Mouse (Mus musculus): ENCODE results near the gene Ccdc71. TPM values are rescaled to one million over a fixed set of nuclear protein-coding genes. Genes with fewer than 3 reads are reported as not detected.

Ccdc71 gene
- polyA plus RNA-seq, 2 experiments: 29.2 to 45.4 TPM

- 91% methylated on average over 2 of the region's 2 CpGs for WGBS
- Histone ChIP-seq H3K27me3 (ENCODE audit: control insufficient read depth, insufficient read depth, low read length) (no peaks in the 10 kb centered on the region), H3K4me2 (replicated peaks; ENCODE audit: low read depth, low read length, severe bottlenecking) (no peak overlapping the region), H3K36me3 (ENCODE audit: control insufficient read depth, insufficient read depth, low read length) (peaks cover 51% of the 10 kb centered on the region), H3K27ac (replicated peaks; ENCODE audit: low read depth, low read length) (no peak overlapping the region), H3K4me3 (replicated peaks; ENCODE audit: low read length) (no peak overlapping the region), H3K4me1 (ENCODE audit: control insufficient read depth, insufficient read depth, low read length) (peaks cover 6% of the 10 kb centered on the region), H3K9me3 (ENCODE audit: control insufficient read depth, low read length) (peaks cover 3% of the 10 kb centered on the region; the same call in 1 of the 2 replicates), H3K9ac (ENCODE audit: low read depth, low read length, severe bottlenecking) (no peak overlapping the region)
- no peak for DNase-seq (ENCODE audit: low spot score)
- no peak for TF ChIP-seq POLR2A (IDR thresholded peaks at IDR 0.05; ENCODE audit: borderline replicate concordance, extremely low read depth, insufficient read depth, insufficient read length)
- no peak for ATAC-seq (ENCODE audit: low FRiP score, low read depth)
These were observed 5.9 kb downstream of the Ccdc71 start for GRCm38 (mm10) chr9:108466219-108466618.

GRCm38 (mm10) chr9:108469430-108469829 lies 9.1 kb downstream of the Ccdc71 start:
- DNase-seq (ENCODE audit: low spot score) (no peak), ATAC-seq (ENCODE audit: low FRiP score, low read depth) (no peak)
- Histone ChIP-seq H3K4me2 (replicated peaks; ENCODE audit: low read depth, low read length, severe bottlenecking) (no peak overlapping the region), H3K27ac (replicated peaks; ENCODE audit: low read depth, low read length) (no peak overlapping the region), H3K27me3 (ENCODE audit: control insufficient read depth, insufficient read depth, low read length) (no peaks in the 10 kb centered on the region), H3K4me1 (ENCODE audit: control insufficient read depth, insufficient read depth, low read length) (no peaks in the 10 kb centered on the region), H3K36me3 (ENCODE audit: control insufficient read depth, insufficient read depth, low read length) (peaks cover 31% of the 10 kb centered on the region), H3K9me3 (ENCODE audit: control insufficient read depth, low read length) (peaks cover 3% of the 10 kb centered on the region; the same call in 1 of the 2 replicates), H3K9ac (ENCODE audit: low read depth, low read length, severe bottlenecking) (no peak overlapping the region), H3K4me3 (replicated peaks; ENCODE audit: low read length) (no peak overlapping the region)
- no peak for TF ChIP-seq POLR2A (IDR thresholded peaks at IDR 0.05; ENCODE audit: borderline replicate concordance, extremely low read depth, insufficient read depth, insufficient read length)
- WGBS: 77% methylated on average over 5 of the region's 5 CpGs

GRCm38 (mm10) chr9:108469845-108470244 lies 9.5 kb downstream of the Ccdc71 start:
- Histone ChIP-seq H3K27ac (replicated peaks; ENCODE audit: low read depth, low read length) (no peak overlapping the region), H3K4me2 (replicated peaks; ENCODE audit: low read depth, low read length, severe bottlenecking) (no peak overlapping the region), H3K36me3 (ENCODE audit: control insufficient read depth, insufficient read depth, low read length) (peaks cover 27% of the 10 kb centered on the region), H3K27me3 (ENCODE audit: control insufficient read depth, insufficient read depth, low read length) (no peaks in the 10 kb centered on the region), H3K9me3 (ENCODE audit: control insufficient read depth, low read length) (peaks cover 3% of the 10 kb centered on the region; the same call in 1 of the 2 replicates), H3K4me1 (ENCODE audit: control insufficient read depth, insufficient read depth, low read length) (no peaks in the 10 kb centered on the region), H3K9ac (ENCODE audit: low read depth, low read length, severe bottlenecking) (no peak overlapping the region), H3K4me3 (replicated peaks; ENCODE audit: low read length) (no peak overlapping the region)
- TF ChIP-seq POLR2A (IDR thresholded peaks at IDR 0.05; ENCODE audit: borderline replicate concordance, extremely low read depth, insufficient read depth, insufficient read length): no peak
- 73% methylated on average over 4 of the region's 4 CpGs for WGBS
- DNase-seq (ENCODE audit: low spot score): no peak
- no peak for ATAC-seq (ENCODE audit: low FRiP score, low read depth)

GRCm38 (mm10) chr9:108474528-108474927 lies 14.2 kb downstream of the Ccdc71 start:
- WGBS: 57% methylated on average over 1 of the region's 1 CpGs
- H3K9me3 ChIP-seq (ENCODE audit: control insufficient read depth, low read length): no peaks in the 10 kb centered on the region
- no peak overlapping the region for H3K4me2 ChIP-seq (replicated peaks; ENCODE audit: low read depth, low read length, severe bottlenecking)
- H3K27ac ChIP-seq (replicated peaks; ENCODE audit: low read depth, low read length): no peak overlapping the region
- DNase-seq (ENCODE audit: low spot score): no peak
- H3K9ac ChIP-seq (ENCODE audit: low read depth, low read length, severe bottlenecking): no peak overlapping the region
- H3K4me1 ChIP-seq (ENCODE audit: control insufficient read depth, insufficient read depth, low read length): peaks cover 6% of the 10 kb centered on the region
- H3K4me3 ChIP-seq (replicated peaks; ENCODE audit: low read length): no peak overlapping the region
- no peak for ATAC-seq (ENCODE audit: low FRiP score, low read depth)
- H3K27me3 ChIP-seq (ENCODE audit: control insufficient read depth, insufficient read depth, low read length): no peaks in the 10 kb centered on the region
- no peaks in the 10 kb centered on the region for H3K36me3 ChIP-seq (ENCODE audit: control insufficient read depth, insufficient read depth, low read length)
- no peak for TF ChIP-seq POLR2A (IDR thresholded peaks at IDR 0.05; ENCODE audit: borderline replicate concordance, extremely low read depth, insufficient read depth, insufficient read length)

- H3K4me3 ChIP-seq (replicated peaks; ENCODE audit: low read length): peak overlapping the region; percentile 69
- peak overlapping the region; percentile 95 for H3K4me2 ChIP-seq (replicated peaks; ENCODE audit: low read depth, low read length, severe bottlenecking)
- ATAC-seq (ENCODE audit: low FRiP score, low read depth) (peak; percentile 85), DNase-seq (ENCODE audit: low spot score) (peak; percentile 88)
- WGBS: under 1% methylated on average over 20 of the region's 20 CpGs
- H3K9me3 ChIP-seq (ENCODE audit: control insufficient read depth, low read length): no peaks in the 10 kb centered on the region
- H3K27ac ChIP-seq (replicated peaks; ENCODE audit: low read depth, low read length): peak overlapping the region; percentile 87
- peaks cover 14% of the 10 kb centered on the region for H3K4me1 ChIP-seq (ENCODE audit: control insufficient read depth, insufficient read depth, low read length)
- H3K36me3 ChIP-seq (ENCODE audit: control insufficient read depth, insufficient read depth, low read length): peaks cover 28% of the 10 kb centered on the region
- peak overlapping the region; percentile 67 for H3K9ac ChIP-seq (ENCODE audit: low read depth, low read length, severe bottlenecking)
- no peaks in the 10 kb centered on the region for H3K27me3 ChIP-seq (ENCODE audit: control insufficient read depth, insufficient read depth, low read length)
- TF ChIP-seq POLR2A (IDR thresholded peaks at IDR 0.05; ENCODE audit: borderline replicate concordance, extremely low read depth, insufficient read depth, insufficient read length): no peak
These were observed 18.4 kb downstream of the Ccdc71 start for GRCm38 (mm10) chr9:108478638-108479156.
